Mouse (Mus musculus) forebrain, embryonic 16.5 days (tissue): ENCODE results near the gene Capn1. TPM values are rescaled to one million over a fixed set of nuclear protein-coding genes. Genes with fewer than 3 reads are reported as not detected.

Experiments
- ATAC-seq: fragments of 200-750 bp; cut with Nextera tagmentation; 2 replicates; pipeline ENCODE4 v1.8.0; 2017; ENCODE audit warnings: mild to moderate bottlenecking, moderate library complexity
- H3K27ac ChIP-seq: fragments of 300-500 bp; sonication (generic); 2 replicates; pipeline ENCODE4 v1.5.1; 2014; ENCODE audit warnings: low read length, control low read depth
- H3K27me3 ChIP-seq: fragments of 300-500 bp; sonication (generic); replicated peaks from 2 replicates; pipeline ENCODE4 v1.6.1; 2014; ENCODE audit warnings: low read length; ENCODE audit not compliant: control insufficient read depth, insufficient read depth
- H3K36me3 ChIP-seq: fragments of 300-500 bp; sonication (generic); 2 replicates; pipeline ENCODE4 v1.6.1; 2014; ENCODE audit not compliant: control insufficient read depth, insufficient read depth
- H3K4me1 ChIP-seq: fragments of 300-500 bp; sonication (generic); replicated peaks from 2 replicates; pipeline ENCODE4 v1.6.1; 2014; ENCODE audit warnings: low read length; ENCODE audit not compliant: control insufficient read depth, insufficient read depth
- H3K4me2 ChIP-seq: fragments of 300-500 bp; sonication (generic); 2 replicates; pipeline ENCODE4 v1.6.1; 2014; ENCODE audit warnings: mild to moderate bottlenecking, low read length, control low read depth
- H3K4me3 ChIP-seq: fragments of 300-500 bp; sonication (generic); replicated peaks from 2 replicates; pipeline ENCODE4 v1.5.1; 2014; ENCODE audit warnings: mild to moderate bottlenecking, low read length, control low read depth
- H3K9ac ChIP-seq: fragments of 300-500 bp; sonication (generic); replicated peaks from 2 replicates; pipeline ENCODE4 v1.6.1; 2014; ENCODE audit warnings: low read depth, low read length, control low read depth
- H3K9me3 ChIP-seq: fragments of 300-500 bp; sonication (generic); 2 replicates; pipeline ENCODE4 v1.6.1; 2016; ENCODE audit warnings: low read length; ENCODE audit not compliant: control insufficient read depth
- WGBS: fragments of 180-500 bp; shearing (Covaris S2); extraction: QIAGEN DNeasy Blood & Tissue Kit; methylation state at CpG from one replicate; pipeline ENCODE4 v1.1.7; 2014; 5-methylcytosine and 5-hydroxymethylcytosine counted together
- polyA plus RNA-seq: library from polyadenylated mRNA; unstranded; fragments of >200 nt; fragmentation: Nextera tagmentation; extraction: Ambion mirVana; gene quantifications from 2 replicates; pipeline ENCODE4 v1.2.1, GENCODE M21; 2015

Gene Capn1
- polyA plus RNA-seq = 1.3 and 2.2 TPM in 2 replicates

GRCm38 (mm10) chr19:6015511-6016315 is at the start of gene Capn1:
Gene Capn1 (minus strand): TSS chr19:6015897.
- ATAC-seq = peak; percentile 81
- Histone ChIP-seq H3K27ac (no peak within 1 kb of the TSS), H3K27me3 (peaks cover 10% of the 10 kb centered on the region), H3K9ac (peak within 1 kb of the TSS; percentile 57), H3K4me2 (peak within 1 kb of the TSS; percentile 77), H3K9me3 (no peaks in the 10 kb centered on the region), H3K36me3 (no peaks in the 10 kb centered on the region), H3K4me1 (peaks cover 12% of the 10 kb centered on the region), H3K4me3 (peak within 1 kb of the TSS; percentile 48)
- 2% methylated on average over 40 of the region's 40 CpGs for WGBS

DNA sequence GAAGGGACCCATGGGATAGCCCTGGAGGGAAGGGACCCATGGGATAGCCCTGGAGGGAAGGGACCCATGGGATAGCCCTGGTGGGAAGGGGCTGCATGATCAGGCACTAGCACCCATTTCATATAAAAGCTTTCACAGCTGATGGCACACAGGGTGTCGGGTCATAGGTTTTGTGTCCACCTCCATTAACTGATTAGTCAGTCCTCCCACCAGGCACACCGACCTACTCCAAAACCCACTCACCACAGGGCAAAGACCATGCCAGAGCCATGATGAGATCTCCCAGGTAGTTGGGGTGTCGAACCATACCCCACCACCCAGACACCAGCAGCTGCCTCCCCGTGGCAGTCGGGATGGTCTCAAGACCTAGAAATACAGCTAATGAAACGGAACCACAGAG is 47.4 kb upstream of the Capn1 start:
- 93% methylated on average over 6 of the region's 6 CpGs for WGBS

GRCm38 (mm10) chr19:6062418-6062817 is 46.7 kb upstream of the Capn1 start:
- ATAC-seq = no peak
- Histone ChIP-seq H3K27me3 (no peaks in the 10 kb centered on the region), H3K27ac (no peak overlapping the region), H3K9ac (peak overlapping the region; percentile 91), H3K36me3 (no peaks in the 10 kb centered on the region), H3K4me1 (peaks cover 41% of the 10 kb centered on the region), H3K9me3 (no peaks in the 10 kb centered on the region), H3K4me2 (peak overlapping the region; percentile 100), H3K4me3 (peak overlapping the region; percentile 90)
- WGBS = 71% methylated on average over 5 of the region's 5 CpGs

More for the DNA sequence above, 47.4 kb upstream of the Capn1 start:
- Histone ChIP-seq H3K9me3 (no peaks in the 10 kb centered on the region), H3K36me3 (no peaks in the 10 kb centered on the region), H3K4me2 (no peak overlapping the region), H3K27ac (no peak overlapping the region), H3K27me3 (no peaks in the 10 kb centered on the region), H3K4me3 (no peak overlapping the region), H3K4me1 (peaks cover 45% of the 10 kb centered on the region), H3K9ac (no peak overlapping the region)
- no peak for ATAC-seq

DNA sequence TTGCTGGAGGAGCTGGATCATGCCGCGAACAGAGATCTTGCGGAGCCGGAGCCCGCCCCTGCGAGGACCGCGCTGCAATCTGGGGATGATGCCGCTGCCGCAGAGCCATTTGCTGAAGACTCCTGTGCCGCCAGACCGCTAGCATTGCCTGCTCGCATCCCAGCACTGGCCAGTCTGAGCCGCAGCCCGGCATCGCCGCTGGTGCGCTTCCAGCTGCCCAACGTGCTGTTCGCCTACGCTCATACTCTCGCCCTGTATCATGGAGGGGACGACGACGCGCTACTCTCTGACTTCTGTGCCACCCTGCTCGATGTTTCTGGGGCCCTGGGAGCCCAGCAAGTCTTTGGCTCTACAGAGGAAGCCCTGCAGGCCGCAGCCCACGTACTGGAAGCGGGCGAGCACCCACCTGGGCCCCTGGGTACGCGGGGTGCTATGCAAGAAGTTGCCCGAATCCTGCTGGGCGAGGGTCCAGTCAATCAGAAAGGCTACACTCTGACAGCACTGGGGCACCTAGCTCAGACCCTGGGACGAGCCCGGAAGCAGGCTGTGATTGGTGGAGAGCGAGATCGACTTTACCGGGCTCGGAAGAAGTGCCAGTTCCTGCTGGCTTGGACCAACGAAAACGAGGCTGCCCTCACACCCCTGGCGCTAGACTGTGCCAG is 46.1 kb upstream of the Capn1 start:
- Histone ChIP-seq H3K9me3 (no peaks in the 10 kb centered on the region), H3K9ac (peak overlapping the region; percentile 91), H3K4me1 (peaks cover 40% of the 10 kb centered on the region), H3K27ac (peak overlapping the region; percentile 82), H3K36me3 (no peaks in the 10 kb centered on the region), H3K4me3 (peak overlapping the region; percentile 90), H3K27me3 (no peaks in the 10 kb centered on the region), H3K4me2 (peak overlapping the region; percentile 100)
- WGBS = 3% methylated on average over 43 of the region's 44 CpGs
- no peak for ATAC-seq

DNA sequence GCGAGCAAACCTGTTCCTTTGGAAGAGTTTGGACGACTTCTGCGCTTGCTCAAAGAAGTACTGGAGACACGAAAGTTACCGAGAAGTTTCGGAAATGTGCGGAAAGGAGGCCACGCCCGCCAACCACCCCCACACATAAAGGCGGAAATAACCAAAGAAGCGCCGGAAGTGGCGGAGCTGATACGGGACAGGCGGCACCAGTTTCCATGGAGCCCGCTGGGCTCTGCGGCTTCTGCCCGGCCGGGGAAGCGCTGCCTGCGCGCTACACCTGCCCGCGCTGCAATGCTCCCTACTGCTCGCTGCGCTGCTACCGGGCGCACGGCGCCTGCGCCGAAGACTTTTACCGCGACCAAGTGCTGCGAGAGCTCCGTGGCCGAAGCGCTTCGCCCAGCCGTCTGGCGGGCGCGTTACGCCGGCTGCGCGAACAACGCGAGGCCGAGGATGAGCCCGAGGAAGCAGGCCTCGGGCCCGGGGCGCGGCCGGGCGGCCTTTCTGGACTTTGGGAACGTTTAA is 45.4 kb upstream of the Capn1 start, which contains the start of gene Znhit2:
Gene Znhit2 (plus strand): TSS at position 172 of the 513 bp plus-strand sequence.
- Histone ChIP-seq H3K27ac (peak within 1 kb of the TSS; percentile 82), H3K9me3 (no peaks in the 10 kb centered on the region), H3K4me3 (peak within 1 kb of the TSS; percentile 90), H3K36me3 (no peaks in the 10 kb centered on the region), H3K4me2 (peak within 1 kb of the TSS; percentile 100), H3K27me3 (no peaks in the 10 kb centered on the region), H3K9ac (peak within 1 kb of the TSS; percentile 91), H3K4me1 (peaks cover 40% of the 10 kb centered on the region)
- under 1% methylated on average over 58 of the region's 58 CpGs for WGBS
- peak; percentile 79 for ATAC-seq

DNA sequence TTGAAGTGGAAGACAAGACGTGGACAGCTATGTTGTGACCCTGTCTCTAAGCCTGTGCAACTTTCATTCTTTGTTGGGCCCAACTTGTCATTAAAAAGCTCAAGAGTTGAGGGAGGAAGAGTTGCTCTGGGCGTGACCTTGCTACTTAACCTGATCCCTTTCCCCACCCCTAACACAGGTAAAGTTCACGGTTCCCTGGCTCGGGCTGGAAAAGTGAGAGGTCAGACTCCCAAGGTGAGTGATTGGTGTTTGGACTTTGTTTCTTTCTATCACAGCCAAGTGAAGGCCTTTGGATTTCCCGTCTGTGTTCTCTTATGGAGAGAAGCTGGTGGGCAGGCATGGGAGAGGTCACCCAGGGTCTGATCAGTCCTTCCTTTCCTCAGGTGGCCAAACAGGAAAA is 43.3 kb upstream of the Capn1 start:
- H3K36me3 ChIP-seq = no peaks in the 10 kb centered on the region; the same call in 1 of the 2 replicates
- H3K9me3 ChIP-seq = no peaks in the 10 kb centered on the region
- H3K4me3 ChIP-seq = no peak overlapping the region
- H3K27ac ChIP-seq = no peak overlapping the region
- H3K9ac ChIP-seq = no peak overlapping the region
- no peaks in the 10 kb centered on the region for H3K27me3 ChIP-seq
- ATAC-seq = no peak
- peak overlapping the region; percentile 93; the same call in 1 of the 2 replicates for H3K4me2 ChIP-seq
- peaks cover 39% of the 10 kb centered on the region for H3K4me1 ChIP-seq
- WGBS = 83% methylated on average over 5 of the region's 5 CpGs

DNA sequence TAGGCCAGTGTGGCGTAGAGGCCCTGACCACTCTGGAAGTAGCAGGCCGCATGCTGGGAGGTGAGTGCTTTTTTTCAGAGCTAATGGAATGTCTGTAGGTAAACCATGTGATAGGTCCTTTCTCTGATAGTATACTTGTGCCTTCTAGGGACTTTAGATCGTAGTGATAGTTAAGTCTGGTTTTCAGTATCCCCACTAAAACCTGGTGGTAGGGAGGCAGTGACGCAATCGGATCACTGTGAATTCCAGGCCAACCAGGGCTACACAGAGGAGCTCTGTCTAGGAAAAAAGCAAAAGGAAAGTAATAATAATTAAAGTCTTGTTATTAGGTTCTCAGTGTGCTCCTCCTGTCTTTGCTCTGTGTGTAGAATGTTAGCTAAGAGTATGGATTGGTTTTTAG is 42.8 kb upstream of the Capn1 start:
- peaks cover 3% of the 10 kb centered on the region; the same call in 1 of the 2 replicates for H3K36me3 ChIP-seq
- H3K4me3 ChIP-seq = peak overlapping the region; percentile 85
- no peak overlapping the region for H3K27ac ChIP-seq
- peak overlapping the region; percentile 85 for H3K9ac ChIP-seq
- WGBS = 35% methylated on average over 5 of the region's 5 CpGs
- H3K4me1 ChIP-seq = peaks cover 39% of the 10 kb centered on the region
- no peak for ATAC-seq
- peak overlapping the region; percentile 93 for H3K4me2 ChIP-seq
- no peaks in the 10 kb centered on the region for H3K27me3 ChIP-seq
- no peaks in the 10 kb centered on the region for H3K9me3 ChIP-seq

GRCm38 (mm10) chr19:6057313-6058096 is 41.8 kb upstream of the Capn1 start, which contains the start of the genes Mrpl49 and Fau:
Gene Mrpl49 (minus strand): TSS chr19:6057785.
Gene Fau (plus strand): TSS chr19:6057844.
- under 1% methylated on average over 63 of the region's 63 CpGs for WGBS
- H3K9ac ChIP-seq = peak within 1 kb of the TSS; percentile 85
- no peaks in the 10 kb centered on the region for H3K27me3 ChIP-seq
- peak within 1 kb of the TSS; percentile 85 for H3K4me3 ChIP-seq
- H3K4me1 ChIP-seq = peaks cover 34% of the 10 kb centered on the region
- ATAC-seq = peak; percentile 87
- peaks cover 12% of the 10 kb centered on the region for H3K36me3 ChIP-seq
- H3K9me3 ChIP-seq = no peaks in the 10 kb centered on the region
- peak within 1 kb of the TSS; percentile 93 for H3K4me2 ChIP-seq
- H3K27ac ChIP-seq = peak within 1 kb of the TSS; percentile 64
